Mouse (Mus musculus) neural tube, embryonic 15.5 days (tissue): ENCODE data around the gene Map7d1. TPM values are rescaled to one million over a fixed set of nuclear protein-coding genes. Genes with fewer than 3 reads are reported as not detected.
A peak's percentile ranks its signal among the peaks of the same experiment; 100 is the strongest.

Experiments used
- ATAC-seq: fragments of 200-750 bp; cut with Nextera tagmentation; 2 replicates; pipeline ENCODE4 v1.8.0; 2017; ENCODE audit warnings: mild to moderate bottlenecking, moderate TSS enrichment, moderate library complexity; ENCODE audit not compliant: low FRiP score
- H3K27ac ChIP-seq: fragments of 300-500 bp; sonication (generic); replicated peaks from 2 replicates; pipeline ENCODE4 v1.5.1; 2015; ENCODE audit warnings: mild to moderate bottlenecking, inconsistent platforms
- H3K27me3 ChIP-seq: fragments of 300-500 bp; sonication (generic); replicated peaks from 2 replicates; pipeline ENCODE4 v1.6.1; 2015; ENCODE audit warnings: inconsistent platforms
- H3K36me3 ChIP-seq: fragments of 300-500 bp; sonication (generic); 2 replicates; pipeline ENCODE4 v1.6.1; 2015; ENCODE audit warnings: inconsistent platforms
- H3K4me1 ChIP-seq: fragments of 300-500 bp; sonication (generic); 2 replicates; pipeline ENCODE4 v1.6.1; 2015; ENCODE audit warnings: inconsistent platforms
- H3K4me2 ChIP-seq: fragments of 300-500 bp; sonication (generic); 2 replicates; pipeline ENCODE4 v1.6.1; 2015; ENCODE audit warnings: inconsistent platforms, mild to moderate bottlenecking, moderate library complexity
- H3K4me3 ChIP-seq: fragments of 300-500 bp; sonication (generic); replicated peaks from 2 replicates; pipeline ENCODE4 v1.5.1; 2015; ENCODE audit warnings: mild to moderate bottlenecking, inconsistent platforms
- H3K9ac ChIP-seq: fragments of 300-500 bp; sonication (generic); replicated peaks from 2 replicates; pipeline ENCODE4 v1.6.1; 2015; ENCODE audit warnings: mild to moderate bottlenecking, inconsistent platforms
- H3K9me3 ChIP-seq: fragments of 300-500 bp; sonication (generic); replicated peaks from 2 replicates; pipeline ENCODE4 v1.6.1; 2016; ENCODE audit warnings: inconsistent platforms
- WGBS: fragments of 180-500 bp; shearing (Covaris S2); methylation state at CpG from one replicate; pipeline ENCODE4 v1.1.7; 2015; ENCODE audit warnings: mixed read lengths; 5-methylcytosine and 5-hydroxymethylcytosine counted together
- polyA plus RNA-seq: library from polyadenylated mRNA; unstranded; fragments of >200 nt; fragmentation: Nextera tagmentation; extraction: Ambion mirVana; gene quantifications from 2 replicates; pipeline ENCODE4 v1.2.1, GENCODE M21; 2015

Gene Map7d1
- polyA plus RNA-seq, result 65.4 and 79.7 TPM in 2 replicates

GRCm38 (mm10) chr4:126256131-126256791 lies at the start of gene Map7d1:
TSS of gene Map7d1 (minus strand) at chr4:126256343.
- ATAC-seq, result peak; percentile 87
- WGBS, result under 1% methylated on average over 58 of the region's 59 CpGs
- H3K27ac ChIP-seq, result peak within 1 kb of the TSS; percentile 95
- no peaks in the 10 kb centered on the region for H3K36me3 ChIP-seq
- no peaks in the 10 kb centered on the region for H3K9me3 ChIP-seq
- H3K4me2 ChIP-seq, result peak within 1 kb of the TSS; percentile 95
- peak within 1 kb of the TSS; percentile 94 for H3K9ac ChIP-seq
- H3K4me3 ChIP-seq, result peak within 1 kb of the TSS; percentile 82
- H3K27me3 ChIP-seq, result no peaks in the 10 kb centered on the region
- peaks cover 84% of the 10 kb centered on the region for H3K4me1 ChIP-seq

GRCm38 (mm10) chr4:126305428-126305827 lies 49.3 kb upstream of the Map7d1 start:
- ATAC-seq, result no peak
- H3K9ac ChIP-seq, result no peak overlapping the region
- H3K27ac ChIP-seq, result no peak overlapping the region
- H3K36me3 ChIP-seq, result no peaks in the 10 kb centered on the region
- no peak overlapping the region for H3K4me2 ChIP-seq
- H3K27me3 ChIP-seq, result peaks cover 36% of the 10 kb centered on the region
- H3K4me1 ChIP-seq, result peaks cover 27% of the 10 kb centered on the region
- WGBS, result 100% methylated on average over 1 of the region's 1 CpGs
- H3K4me3 ChIP-seq, result no peak overlapping the region
- no peaks in the 10 kb centered on the region for H3K9me3 ChIP-seq

GRCm38 (mm10) chr4:126303877-126304276 lies 47.7 kb upstream of the Map7d1 start:
- no peak overlapping the region for H3K27ac ChIP-seq
- no peaks in the 10 kb centered on the region for H3K9me3 ChIP-seq
- WGBS, result 53% methylated on average over 4 of the region's 4 CpGs
- no peak overlapping the region for H3K9ac ChIP-seq
- no peak for ATAC-seq
- peaks cover 16% of the 10 kb centered on the region for H3K4me1 ChIP-seq
- no peaks in the 10 kb centered on the region for H3K36me3 ChIP-seq
- H3K4me2 ChIP-seq, result no peak overlapping the region
- H3K4me3 ChIP-seq, result no peak overlapping the region
- H3K27me3 ChIP-seq, result peaks cover 43% of the 10 kb centered on the region

GRCm38 (mm10) chr4:126301584-126302309 lies 45.6 kb upstream of the Map7d1 start:
- WGBS, result 3% methylated on average over 27 of the region's 27 CpGs

GRCm38 (mm10) chr4:126300916-126301583 lies 44.9 kb upstream of the Map7d1 start:
- 2% methylated on average over 49 of the region's 50 CpGs for WGBS
- peaks cover 32% of the 10 kb centered on the region for H3K4me1 ChIP-seq
- peak overlapping the region; percentile 27 for H3K4me3 ChIP-seq
- peak overlapping the region; percentile 58 for H3K4me2 ChIP-seq
- no peak for ATAC-seq
- no peak overlapping the region for H3K27ac ChIP-seq
- H3K36me3 ChIP-seq, result no peaks in the 10 kb centered on the region
- H3K9ac ChIP-seq, result 0 out of 2 replicates have a peak overlapping the region, but pooled peaks have one; percentile 27
- H3K9me3 ChIP-seq, result no peaks in the 10 kb centered on the region
- H3K27me3 ChIP-seq, result peaks cover 66% of the 10 kb centered on the region

More at GRCm38 (mm10) chr4:126301584-126302309, 45.6 kb upstream of the Map7d1 start:
- peak overlapping the region; percentile 27 for H3K4me3 ChIP-seq
- peak overlapping the region; percentile 58 for H3K4me2 ChIP-seq
- peaks cover 25% of the 10 kb centered on the region for H3K4me1 ChIP-seq
- no peak overlapping the region for H3K9ac ChIP-seq
- H3K9me3 ChIP-seq, result no peaks in the 10 kb centered on the region
- peaks cover 61% of the 10 kb centered on the region for H3K27me3 ChIP-seq
- peak; percentile 58; the same call in 1 of the 2 replicates for ATAC-seq
- H3K27ac ChIP-seq, result no peak overlapping the region
- no peaks in the 10 kb centered on the region for H3K36me3 ChIP-seq

GRCm38 (mm10) chr4:126296617-126297101 lies 40.5 kb upstream of the Map7d1 start:
- no peaks in the 10 kb centered on the region for H3K36me3 ChIP-seq
- H3K4me2 ChIP-seq, result peak overlapping the region; percentile 59
- H3K27ac ChIP-seq, result no peak overlapping the region; the same call in 1 of the 2 replicates
- ATAC-seq, result peak; percentile 56; the same call in 1 of the 2 replicates
- peak overlapping the region; percentile 35 for H3K4me3 ChIP-seq
- 1% methylated on average over 34 of the region's 34 CpGs for WGBS
- H3K9ac ChIP-seq, result peak overlapping the region; percentile 48
- no peaks in the 10 kb centered on the region for H3K9me3 ChIP-seq
- H3K27me3 ChIP-seq, result peaks cover 58% of the 10 kb centered on the region
- H3K4me1 ChIP-seq, result peaks cover 26% of the 10 kb centered on the region

- H3K4me3 ChIP-seq, result no peak overlapping the region
- peak overlapping the region; percentile 48; the same call in 1 of the 2 replicates for H3K9ac ChIP-seq
- no peak for ATAC-seq
- H3K4me1 ChIP-seq, result peaks cover 19% of the 10 kb centered on the region
- no peak overlapping the region for H3K27ac ChIP-seq
- H3K36me3 ChIP-seq, result no peaks in the 10 kb centered on the region
- H3K4me2 ChIP-seq, result peak overlapping the region; percentile 59; the same call in 1 of the 2 replicates
- 43% methylated on average over 4 of the region's 4 CpGs for WGBS
- peaks cover 51% of the 10 kb centered on the region for H3K27me3 ChIP-seq
- H3K9me3 ChIP-seq, result no peaks in the 10 kb centered on the region
These were observed 39.8 kb upstream of the Map7d1 start for GRCm38 (mm10) chr4:126295937-126296336.

GRCm38 (mm10) chr4:126295152-126295551 lies 39.0 kb upstream of the Map7d1 start:
- Histone ChIP-seq H3K27me3 (peaks cover 48% of the 10 kb centered on the region), H3K9me3 (no peaks in the 10 kb centered on the region), H3K27ac (no peak overlapping the region), H3K9ac (no peak overlapping the region), H3K4me2 (no peak overlapping the region), H3K4me3 (no peak overlapping the region), H3K36me3 (no peaks in the 10 kb centered on the region), H3K4me1 (peaks cover 16% of the 10 kb centered on the region)
- ATAC-seq, result no peak
- 81% methylated on average over 6 of the region's 6 CpGs for WGBS

- no peak overlapping the region for H3K27ac ChIP-seq
- no peak overlapping the region for H3K4me2 ChIP-seq
- no peaks in the 10 kb centered on the region for H3K9me3 ChIP-seq
- no peak overlapping the region for H3K9ac ChIP-seq
- no peak for ATAC-seq
- H3K36me3 ChIP-seq, result no peaks in the 10 kb centered on the region
- H3K4me1 ChIP-seq, result peaks cover 14% of the 10 kb centered on the region
- WGBS, result 43% methylated on average over 13 of the region's 13 CpGs
- no peak overlapping the region for H3K4me3 ChIP-seq
- peaks cover 55% of the 10 kb centered on the region for H3K27me3 ChIP-seq
These were observed 35.1 kb upstream of the Map7d1 start for GRCm38 (mm10) chr4:126291196-126291595.

- Histone ChIP-seq H3K27me3 (peaks cover 53% of the 10 kb centered on the region), H3K4me1 (peaks cover 13% of the 10 kb centered on the region), H3K27ac (no peak overlapping the region), H3K9me3 (no peaks in the 10 kb centered on the region), H3K4me3 (no peak overlapping the region), H3K4me2 (no peak overlapping the region), H3K9ac (no peak overlapping the region), H3K36me3 (no peaks in the 10 kb centered on the region)
- WGBS, result 86% methylated on average over 8 of the region's 8 CpGs
- ATAC-seq, result no peak
These were observed 34.2 kb upstream of the Map7d1 start for GRCm38 (mm10) chr4:126290314-126290713.

- Histone ChIP-seq H3K4me1 (peaks cover 13% of the 10 kb centered on the region), H3K27me3 (peaks cover 62% of the 10 kb centered on the region), H3K9ac (no peak overlapping the region), H3K27ac (no peak overlapping the region), H3K4me2 (peak overlapping the region; percentile 16; the same call in 1 of the 2 replicates), H3K9me3 (no peaks in the 10 kb centered on the region), H3K4me3 (no peak overlapping the region), H3K36me3 (no peaks in the 10 kb centered on the region)
- ATAC-seq, result no peak
- 43% methylated on average over 17 of the region's 17 CpGs for WGBS
These were observed 32.0 kb upstream of the Map7d1 start for GRCm38 (mm10) chr4:126288085-126288666.
